Mouse (Mus musculus): Measurements from ENCODE around the gene S100a3. TPM values are rescaled to one million over a fixed set of nuclear protein-coding genes. Genes with fewer than 3 reads are reported as not detected.

Gene S100a3
- 7.4 and 14.0 TPM in 2 replicates for polyA plus RNA-seq (2012; rRNA removed)

- no peak for DNase-seq
- TF ChIP-seq CTCF (IDR thresholded peaks at IDR 0.05; ENCODE audit: borderline replicate concordance, control insufficient read depth, extremely low read depth, insufficient read depth, low read length, poor library complexity) (no peak), POLR2A (IDR thresholded peaks at IDR 0.05; ENCODE audit: control insufficient read depth, extremely low read depth, insufficient read depth, low read length, poor library complexity) (no peak)
- H3K4me1 ChIP-seq (replicated peaks; ENCODE audit: control insufficient read depth, insufficient read depth, low read length): no peaks in the 10 kb centered on the region
- WGBS: 90% methylated on average over 6 of the region's 6 CpGs
- no peaks in the 10 kb centered on the region for H3K27me3 ChIP-seq (ENCODE audit: control insufficient read depth, insufficient read depth, low read length)
- H3K27ac ChIP-seq (ENCODE audit: control insufficient read depth, insufficient read depth, low read length): no peak within 1 kb of the TSS
- H3K36me3 ChIP-seq (ENCODE audit: control insufficient read depth, insufficient read depth, low read length): no peaks in the 10 kb centered on the region
- no peak within 1 kb of the TSS for H3K4me3 ChIP-seq (ENCODE audit: control insufficient read depth, insufficient read depth, low read length)
Measured at GRCm38 (mm10) chr3:90560008-90560628, at the start of gene S100a3. Gene S100a3 (plus strand): TSS chr3:90560578.

GRCm38 (mm10) chr3:90512276-90512675 lies 48.1 kb upstream of the S100a3 start:
- TF ChIP-seq POLR2A (IDR thresholded peaks at IDR 0.05; ENCODE audit: control insufficient read depth, extremely low read depth, insufficient read depth, low read length, poor library complexity) (no peak), CTCF (IDR thresholded peaks at IDR 0.05; ENCODE audit: borderline replicate concordance, control insufficient read depth, extremely low read depth, insufficient read depth, low read length, poor library complexity) (no peak)

GRCm38 (mm10) chr3:90512948-90513642 lies 47.3 kb upstream of the S100a3 start:
- no peak for TF ChIP-seq CTCF (IDR thresholded peaks at IDR 0.05; ENCODE audit: borderline replicate concordance, control insufficient read depth, extremely low read depth, insufficient read depth, low read length, poor library complexity)
- no peak for TF ChIP-seq POLR2A (IDR thresholded peaks at IDR 0.05; ENCODE audit: control insufficient read depth, extremely low read depth, insufficient read depth, low read length, poor library complexity)
- H3K27me3 ChIP-seq (ENCODE audit: control insufficient read depth, insufficient read depth, low read length): no peaks in the 10 kb centered on the region
- no peak overlapping the region for H3K27ac ChIP-seq (ENCODE audit: control insufficient read depth, insufficient read depth, low read length)
- H3K4me1 ChIP-seq (replicated peaks; ENCODE audit: control insufficient read depth, insufficient read depth, low read length): peaks cover 17% of the 10 kb centered on the region
- no peak for DNase-seq
- no peaks in the 10 kb centered on the region for H3K36me3 ChIP-seq (ENCODE audit: control insufficient read depth, insufficient read depth, low read length)
- 96% methylated on average over 9 of the region's 9 CpGs for WGBS
- no peak overlapping the region for H3K4me3 ChIP-seq (ENCODE audit: control insufficient read depth, insufficient read depth, low read length)

More at GRCm38 (mm10) chr3:90512276-90512675, 48.1 kb upstream of the S100a3 start:
- peaks cover 17% of the 10 kb centered on the region for H3K4me1 ChIP-seq (replicated peaks; ENCODE audit: control insufficient read depth, insufficient read depth, low read length)
- no peak overlapping the region for H3K27ac ChIP-seq (ENCODE audit: control insufficient read depth, insufficient read depth, low read length)
- WGBS: 97% methylated on average over 5 of the region's 5 CpGs
- H3K36me3 ChIP-seq (ENCODE audit: control insufficient read depth, insufficient read depth, low read length): peaks cover 1% of the 10 kb centered on the region; the same call in 1 of the 2 replicates
- DNase-seq: no peak
- no peak overlapping the region for H3K4me3 ChIP-seq (ENCODE audit: control insufficient read depth, insufficient read depth, low read length)
- H3K27me3 ChIP-seq (ENCODE audit: control insufficient read depth, insufficient read depth, low read length): no peaks in the 10 kb centered on the region

GRCm38 (mm10) chr3:90513796-90514590 lies 46.4 kb upstream of the S100a3 start, which contains the start of the genes S100a1 and S100a13:
Gene S100a1 (minus strand): TSS chr3:90514392.
Gene S100a13 (plus strand): TSS chr3:90514435.
- Histone ChIP-seq H3K27me3 (ENCODE audit: control insufficient read depth, insufficient read depth, low read length) (no peaks in the 10 kb centered on the region), H3K36me3 (ENCODE audit: control insufficient read depth, insufficient read depth, low read length) (no peaks in the 10 kb centered on the region), H3K4me3 (ENCODE audit: control insufficient read depth, insufficient read depth, low read length) (peak within 1 kb of the TSS; percentile 90), H3K4me1 (replicated peaks; ENCODE audit: control insufficient read depth, insufficient read depth, low read length) (peaks cover 17% of the 10 kb centered on the region), H3K27ac (ENCODE audit: control insufficient read depth, insufficient read depth, low read length) (no peak within 1 kb of the TSS)
- WGBS: 13% methylated on average over 24 of the region's 25 CpGs
- peak; percentile 28 for DNase-seq
- TF ChIP-seq CTCF (IDR thresholded peaks at IDR 0.05; ENCODE audit: borderline replicate concordance, control insufficient read depth, extremely low read depth, insufficient read depth, low read length, poor library complexity) (no peak), POLR2A (IDR thresholded peaks at IDR 0.05; ENCODE audit: control insufficient read depth, extremely low read depth, insufficient read depth, low read length, poor library complexity) (no peak)

- H3K36me3 ChIP-seq (ENCODE audit: control insufficient read depth, insufficient read depth, low read length): no peaks in the 10 kb centered on the region
- H3K4me3 ChIP-seq (ENCODE audit: control insufficient read depth, insufficient read depth, low read length): peak overlapping the region; percentile 90
- peaks cover 17% of the 10 kb centered on the region for H3K4me1 ChIP-seq (replicated peaks; ENCODE audit: control insufficient read depth, insufficient read depth, low read length)
- H3K27me3 ChIP-seq (ENCODE audit: control insufficient read depth, insufficient read depth, low read length): no peaks in the 10 kb centered on the region
- WGBS: under 1% methylated on average over 10 of the region's 10 CpGs
- no peak overlapping the region for H3K27ac ChIP-seq (ENCODE audit: control insufficient read depth, insufficient read depth, low read length)
- TF ChIP-seq POLR2A (IDR thresholded peaks at IDR 0.05; ENCODE audit: control insufficient read depth, extremely low read depth, insufficient read depth, low read length, poor library complexity): no peak
- TF ChIP-seq CTCF (IDR thresholded peaks at IDR 0.05; ENCODE audit: borderline replicate concordance, control insufficient read depth, extremely low read depth, insufficient read depth, low read length, poor library complexity): no peak
- DNase-seq: peak; percentile 66
Measured at GRCm38 (mm10) chr3:90514691-90515090, 45.7 kb upstream of the S100a3 start.

- DNase-seq: no peak
- 12% methylated on average over 1 of the region's 1 CpGs for WGBS
Measured at GRCm38 (mm10) chr3:90515242-90515641, 45.1 kb upstream of the S100a3 start.

More at GRCm38 (mm10) chr3:90515242-90515641, 45.1 kb upstream of the S100a3 start:
- Histone ChIP-seq H3K27me3 (ENCODE audit: control insufficient read depth, insufficient read depth, low read length) (no peaks in the 10 kb centered on the region), H3K4me1 (replicated peaks; ENCODE audit: control insufficient read depth, insufficient read depth, low read length) (peaks cover 17% of the 10 kb centered on the region), H3K27ac (ENCODE audit: control insufficient read depth, insufficient read depth, low read length) (no peak overlapping the region), H3K4me3 (ENCODE audit: control insufficient read depth, insufficient read depth, low read length) (peak overlapping the region; percentile 90), H3K36me3 (ENCODE audit: control insufficient read depth, insufficient read depth, low read length) (no peaks in the 10 kb centered on the region)
- no peak for TF ChIP-seq CTCF (IDR thresholded peaks at IDR 0.05; ENCODE audit: borderline replicate concordance, control insufficient read depth, extremely low read depth, insufficient read depth, low read length, poor library complexity)
- no peak for TF ChIP-seq POLR2A (IDR thresholded peaks at IDR 0.05; ENCODE audit: control insufficient read depth, extremely low read depth, insufficient read depth, low read length, poor library complexity)
